Mouse (Mus musculus): ENCODE data around the gene Abi1. TPM values are rescaled to one million over a fixed set of nuclear protein-coding genes. Genes with fewer than 3 reads are reported as not detected.
A peak's percentile ranks its signal among the peaks of the same experiment; 100 is the strongest.

Gene Abi1
- polyA plus RNA-seq, 1 experiment from 2014 or later, result 33.9 TPM

GRCm38 (mm10) chr2:23007149-23007548 lies 32.9 kb downstream of the Abi1 start:
- H3K9ac ChIP-seq, result no peak overlapping the region
- no peak overlapping the region for H3K4me2 ChIP-seq
- H3K4me3 ChIP-seq, result no peak overlapping the region
- no peak for ATAC-seq (ENCODE audit: insufficient number of reproducible peaks, low FRiP score)
- H3K27me3 ChIP-seq (replicated peaks), result no peaks in the 10 kb centered on the region
- WGBS, result 62% methylated on average over 2 of the region's 2 CpGs
- peaks cover 6% of the 10 kb centered on the region for H3K4me1 ChIP-seq (replicated peaks)
- H3K27ac ChIP-seq (ENCODE audit: poor library complexity, severe bottlenecking), result no peak overlapping the region; the same call in 1 of the 2 replicates
- H3K36me3 ChIP-seq, result peaks cover 16% of the 10 kb centered on the region
- H3K9me3 ChIP-seq (replicated peaks), result no peaks in the 10 kb centered on the region

DNA sequence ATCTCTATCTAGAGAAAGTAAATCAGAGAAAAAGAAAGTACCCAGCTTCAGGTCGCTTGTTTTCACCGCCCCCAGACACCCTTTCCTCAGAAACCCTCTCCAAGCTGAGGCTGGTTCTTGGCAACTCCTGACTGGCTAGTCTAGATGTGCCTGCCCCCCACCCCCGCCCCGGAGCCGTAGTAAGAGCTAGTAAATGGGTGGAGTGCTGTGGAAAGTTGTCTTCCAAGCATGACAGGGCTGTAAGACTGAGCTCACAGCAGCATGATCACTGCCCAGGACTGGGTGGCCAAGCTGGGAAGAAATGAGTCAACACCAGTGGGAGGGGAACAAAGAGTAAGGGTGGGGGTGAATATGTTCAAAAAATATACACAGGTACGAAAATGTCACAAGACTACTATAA lies 33.8 kb downstream of the Abi1 start:
- Histone ChIP-seq H3K4me1 (replicated peaks) (peaks cover 6% of the 10 kb centered on the region), H3K4me3 (no peak overlapping the region), H3K36me3 (peaks cover 16% of the 10 kb centered on the region), H3K9me3 (replicated peaks) (no peaks in the 10 kb centered on the region), H3K27me3 (replicated peaks) (no peaks in the 10 kb centered on the region), H3K9ac (no peak overlapping the region), H3K27ac (ENCODE audit: poor library complexity, severe bottlenecking) (no peak overlapping the region), H3K4me2 (no peak overlapping the region)
- peak; percentile 33; the same call in 1 of the 2 replicates for ATAC-seq (ENCODE audit: insufficient number of reproducible peaks, low FRiP score)
- 65% methylated on average over 6 of the region's 6 CpGs for WGBS

- 66% methylated on average over 3 of the region's 3 CpGs for WGBS
- H3K36me3 ChIP-seq, result peaks cover 2% of the 10 kb centered on the region
- H3K4me1 ChIP-seq (replicated peaks), result peaks cover 20% of the 10 kb centered on the region
- no peaks in the 10 kb centered on the region for H3K9me3 ChIP-seq (replicated peaks)
- H3K9ac ChIP-seq, result no peak overlapping the region
- H3K4me2 ChIP-seq, result no peak overlapping the region
- H3K27me3 ChIP-seq (replicated peaks), result no peaks in the 10 kb centered on the region
- H3K27ac ChIP-seq (ENCODE audit: poor library complexity, severe bottlenecking), result no peak overlapping the region
- H3K4me3 ChIP-seq, result no peak overlapping the region
- no peak for ATAC-seq (ENCODE audit: insufficient number of reproducible peaks, low FRiP score)
These were observed 37.4 kb downstream of the Abi1 start for GRCm38 (mm10) chr2:23002637-23003036.

DNA sequence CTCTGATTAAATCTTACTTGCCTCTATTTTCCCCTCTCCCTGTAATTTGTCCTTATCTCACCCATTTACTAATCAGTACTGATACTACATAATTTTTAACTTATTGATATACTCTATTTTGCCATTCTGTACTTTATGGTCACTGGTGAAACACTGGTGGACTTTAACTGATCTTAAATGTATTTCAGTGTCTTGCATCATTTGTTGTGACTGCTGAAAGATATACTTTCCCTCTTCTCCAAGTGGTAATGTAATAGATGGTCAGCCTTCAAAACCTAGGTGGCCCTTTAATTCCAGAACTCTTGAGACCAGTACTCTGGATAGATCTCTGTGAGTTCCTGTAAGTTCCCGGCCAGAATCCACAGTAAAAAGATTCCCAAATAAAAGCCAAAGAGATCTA lies 40.4 kb downstream of the Abi1 start:
- Histone ChIP-seq H3K9me3 (replicated peaks) (no peaks in the 10 kb centered on the region), H3K36me3 (no peaks in the 10 kb centered on the region), H3K4me1 (replicated peaks) (peaks cover 21% of the 10 kb centered on the region), H3K4me2 (no peak overlapping the region), H3K4me3 (no peak overlapping the region), H3K27ac (ENCODE audit: poor library complexity, severe bottlenecking) (no peak overlapping the region), H3K9ac (no peak overlapping the region), H3K27me3 (replicated peaks) (no peaks in the 10 kb centered on the region)
- ATAC-seq (ENCODE audit: insufficient number of reproducible peaks, low FRiP score), result no peak
- WGBS, result 68% methylated on average over 1 of the region's 1 CpGs

DNA sequence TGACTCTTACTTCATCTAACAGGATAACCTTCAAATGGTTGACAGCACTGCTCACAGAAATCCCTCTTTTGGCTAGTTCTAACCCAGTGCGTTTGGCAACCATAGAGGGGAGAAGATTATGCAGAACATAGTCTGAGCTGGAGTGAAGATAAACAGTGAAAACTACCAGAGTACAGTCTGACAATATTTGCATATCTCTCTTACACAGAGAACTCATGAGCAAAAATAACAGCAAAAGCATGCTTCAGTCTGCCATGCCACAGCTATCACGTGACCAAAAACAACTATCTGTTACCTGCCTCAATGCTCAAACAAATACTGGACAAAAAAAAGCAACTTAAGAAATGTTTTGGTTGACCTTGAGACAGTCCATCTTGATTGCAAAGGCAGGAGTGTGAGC lies 41.2 kb downstream of the Abi1 start:
- no peak overlapping the region for H3K4me3 ChIP-seq
- no peak overlapping the region for H3K4me2 ChIP-seq
- peak overlapping the region; percentile 59 for H3K27ac ChIP-seq (ENCODE audit: poor library complexity, severe bottlenecking)
- no peak overlapping the region for H3K9ac ChIP-seq
- 25% methylated on average over 2 of the region's 2 CpGs for WGBS
- ATAC-seq (ENCODE audit: insufficient number of reproducible peaks, low FRiP score), result peak; percentile 29; the same call in 1 of the 2 replicates
- H3K4me1 ChIP-seq (replicated peaks), result peaks cover 21% of the 10 kb centered on the region
- H3K9me3 ChIP-seq (replicated peaks), result no peaks in the 10 kb centered on the region
- H3K36me3 ChIP-seq, result peaks cover 5% of the 10 kb centered on the region; the same call in 1 of the 2 replicates
- H3K27me3 ChIP-seq (replicated peaks), result no peaks in the 10 kb centered on the region

DNA sequence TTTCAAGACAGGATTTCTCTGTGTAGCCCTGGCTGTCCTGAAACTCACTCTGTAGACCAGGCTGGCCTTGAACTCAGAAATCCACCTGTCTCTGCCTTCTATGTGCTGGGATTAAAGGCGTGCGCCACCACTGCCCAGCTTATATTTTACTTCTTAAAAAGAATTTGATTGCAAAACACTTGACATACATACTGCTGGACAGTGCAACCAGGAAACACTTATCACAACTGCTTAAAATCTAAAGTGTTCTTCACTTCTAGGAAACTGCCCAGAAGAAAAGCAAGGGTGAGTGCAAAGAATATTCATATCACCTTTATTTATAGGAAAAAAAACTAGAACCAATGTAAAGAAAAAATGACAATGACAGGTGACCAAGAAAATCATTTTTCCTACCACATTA lies 42.0 kb downstream of the Abi1 start:
- no peak overlapping the region for H3K27ac ChIP-seq (ENCODE audit: poor library complexity, severe bottlenecking)
- H3K4me3 ChIP-seq, result no peak overlapping the region
- H3K36me3 ChIP-seq, result peaks cover 5% of the 10 kb centered on the region; the same call in 1 of the 2 replicates
- H3K9me3 ChIP-seq (replicated peaks), result no peaks in the 10 kb centered on the region
- no peak overlapping the region for H3K9ac ChIP-seq
- H3K27me3 ChIP-seq (replicated peaks), result no peaks in the 10 kb centered on the region
- H3K4me2 ChIP-seq, result no peak overlapping the region
- ATAC-seq (ENCODE audit: insufficient number of reproducible peaks, low FRiP score), result no peak
- H3K4me1 ChIP-seq (replicated peaks), result peaks cover 21% of the 10 kb centered on the region
- WGBS, result 87% methylated on average over 2 of the region's 2 CpGs

DNA sequence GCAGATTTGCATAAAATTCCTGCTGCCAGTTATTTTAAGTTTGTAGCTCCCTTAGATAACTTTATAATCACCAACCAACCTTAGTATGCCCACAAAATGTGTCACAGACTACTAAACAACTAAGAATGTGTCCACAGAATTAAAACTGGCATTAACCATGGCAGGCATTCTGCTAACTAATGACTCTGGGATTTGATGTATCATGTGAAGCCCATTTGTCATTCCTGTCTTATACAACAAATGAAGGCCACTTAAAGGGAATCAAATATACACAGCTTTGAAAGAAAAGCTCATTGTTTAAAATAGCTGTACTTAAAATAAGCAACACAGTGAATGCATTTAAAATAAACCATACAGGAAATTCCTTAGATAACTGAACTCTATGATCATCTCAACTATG lies 44.0 kb downstream of the Abi1 start:
- H3K4me3 ChIP-seq, result no peak overlapping the region
- no peak for ATAC-seq (ENCODE audit: insufficient number of reproducible peaks, low FRiP score)
- no peak overlapping the region for H3K27ac ChIP-seq (ENCODE audit: poor library complexity, severe bottlenecking)
- H3K27me3 ChIP-seq (replicated peaks), result no peaks in the 10 kb centered on the region
- no peaks in the 10 kb centered on the region for H3K9me3 ChIP-seq (replicated peaks)
- H3K4me2 ChIP-seq, result no peak overlapping the region
- peaks cover 10% of the 10 kb centered on the region; the same call in 1 of the 2 replicates for H3K36me3 ChIP-seq
- peaks cover 21% of the 10 kb centered on the region for H3K4me1 ChIP-seq (replicated peaks)
- no peak overlapping the region for H3K9ac ChIP-seq

GRCm38 (mm10) chr2:22985973-22986657 lies 53.9 kb downstream of the Abi1 start:
- Histone ChIP-seq H3K4me3 (no peak overlapping the region), H3K9ac (no peak overlapping the region), H3K27me3 (replicated peaks) (no peaks in the 10 kb centered on the region), H3K9me3 (replicated peaks) (no peaks in the 10 kb centered on the region), H3K36me3 (no peaks in the 10 kb centered on the region), H3K4me2 (no peak overlapping the region), H3K4me1 (replicated peaks) (peaks cover 9% of the 10 kb centered on the region; the same call in 1 of the 2 replicates), H3K27ac (ENCODE audit: poor library complexity, severe bottlenecking) (peak overlapping the region; percentile 40; the same call in 1 of the 2 replicates)
- no peak for ATAC-seq (ENCODE audit: insufficient number of reproducible peaks, low FRiP score)
- WGBS, result 81% methylated on average over 2 of the region's 2 CpGs

DNA sequence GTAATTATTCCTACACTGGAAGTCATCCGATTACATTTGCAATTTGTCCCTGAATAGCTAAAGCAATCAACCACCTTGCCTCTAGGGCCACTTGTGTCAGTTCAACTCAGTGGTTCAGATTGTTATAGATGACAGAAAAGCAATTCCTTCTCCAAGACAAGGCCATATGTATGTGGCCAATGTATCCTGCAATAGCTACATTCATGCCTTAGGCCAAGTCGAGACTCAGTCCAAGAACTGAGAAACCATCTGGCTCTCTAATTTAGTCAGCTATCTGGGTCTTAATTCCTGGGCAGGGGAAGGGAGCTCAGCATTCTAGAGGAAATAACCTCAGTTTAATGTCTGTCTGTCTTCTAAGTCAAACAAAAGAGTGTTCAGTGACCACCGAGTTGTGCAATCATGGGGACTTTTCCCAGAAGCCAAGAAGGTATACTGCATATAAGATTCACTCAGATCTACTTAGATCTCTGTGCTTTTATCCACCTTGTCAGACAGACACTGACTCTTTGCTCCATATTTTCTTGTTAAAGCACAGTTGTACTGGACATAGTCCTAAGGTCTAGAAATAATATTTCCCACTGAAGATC lies 62.6 kb downstream of the Abi1 start:
- H3K4me2 ChIP-seq, result no peak overlapping the region
- WGBS, result 80% methylated on average over 3 of the region's 3 CpGs

GRCm38 (mm10) chr2:22962970-22963369 lies 77.1 kb downstream of the Abi1 start:
- Histone ChIP-seq H3K27me3 (replicated peaks) (no peaks in the 10 kb centered on the region), H3K4me2 (no peak overlapping the region), H3K9me3 (replicated peaks) (no peaks in the 10 kb centered on the region), H3K36me3 (peaks cover 11% of the 10 kb centered on the region), H3K27ac (ENCODE audit: poor library complexity, severe bottlenecking) (no peak overlapping the region), H3K9ac (no peak overlapping the region), H3K4me1 (replicated peaks) (no peaks in the 10 kb centered on the region), H3K4me3 (no peak overlapping the region)
- ATAC-seq (ENCODE audit: insufficient number of reproducible peaks, low FRiP score), result no peak
- WGBS, result 91% methylated on average over 3 of the region's 3 CpGs

More for the DNA sequence above, 62.6 kb downstream of the Abi1 start:
- no peaks in the 10 kb centered on the region for H3K36me3 ChIP-seq
- H3K27me3 ChIP-seq (replicated peaks), result no peaks in the 10 kb centered on the region
- no peak overlapping the region for H3K9ac ChIP-seq
- H3K4me3 ChIP-seq, result no peak overlapping the region
- ATAC-seq (ENCODE audit: insufficient number of reproducible peaks, low FRiP score), result no peak
- H3K9me3 ChIP-seq (replicated peaks), result no peaks in the 10 kb centered on the region
- H3K27ac ChIP-seq (ENCODE audit: poor library complexity, severe bottlenecking), result no peak overlapping the region
- H3K4me1 ChIP-seq (replicated peaks), result no peaks in the 10 kb centered on the region

DNA sequence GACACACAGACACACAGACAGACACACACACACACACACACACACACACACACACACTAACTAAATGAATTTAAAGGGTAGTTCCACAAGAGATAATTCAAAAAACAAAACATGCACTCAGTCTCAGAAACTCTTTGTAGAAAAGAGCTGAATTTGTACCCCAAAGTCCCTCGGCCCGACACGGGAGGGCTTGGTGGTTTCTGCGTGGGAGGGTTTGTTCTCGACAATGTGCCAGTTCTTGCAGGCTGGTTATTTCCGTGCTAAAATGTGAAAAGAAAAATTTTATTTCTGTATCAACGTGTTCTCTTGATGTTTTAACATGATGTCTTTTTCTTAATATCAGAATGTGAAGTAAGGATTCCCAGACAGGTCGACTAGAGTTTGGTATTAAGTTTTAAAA lies 77.8 kb downstream of the Abi1 start:
- Histone ChIP-seq H3K4me1 (replicated peaks) (no peaks in the 10 kb centered on the region), H3K9ac (no peak overlapping the region), H3K9me3 (replicated peaks) (no peaks in the 10 kb centered on the region), H3K27me3 (replicated peaks) (no peaks in the 10 kb centered on the region), H3K4me2 (no peak overlapping the region), H3K27ac (ENCODE audit: poor library complexity, severe bottlenecking) (no peak overlapping the region), H3K36me3 (peaks cover 10% of the 10 kb centered on the region), H3K4me3 (no peak overlapping the region)
- 92% methylated on average over 8 of the region's 8 CpGs for WGBS
- no peak for ATAC-seq (ENCODE audit: insufficient number of reproducible peaks, low FRiP score)
